Mouse (Mus musculus): ENCODE data around the gene Ap1s2. TPM values are rescaled to one million over a fixed set of nuclear protein-coding genes. Genes with fewer than 3 reads are reported as not detected.

Gene Ap1s2
- 3.9 and 4.5 TPM in 2 replicates for polyA plus RNA-seq (2012; ENCODE audit: low replicate concordance)

GRCm38 (mm10) chrX:163908337-163909250 is at the start of gene Ap1s2:
TSS of gene Ap1s2 (plus strand) at chrX:163909017.

DNA sequence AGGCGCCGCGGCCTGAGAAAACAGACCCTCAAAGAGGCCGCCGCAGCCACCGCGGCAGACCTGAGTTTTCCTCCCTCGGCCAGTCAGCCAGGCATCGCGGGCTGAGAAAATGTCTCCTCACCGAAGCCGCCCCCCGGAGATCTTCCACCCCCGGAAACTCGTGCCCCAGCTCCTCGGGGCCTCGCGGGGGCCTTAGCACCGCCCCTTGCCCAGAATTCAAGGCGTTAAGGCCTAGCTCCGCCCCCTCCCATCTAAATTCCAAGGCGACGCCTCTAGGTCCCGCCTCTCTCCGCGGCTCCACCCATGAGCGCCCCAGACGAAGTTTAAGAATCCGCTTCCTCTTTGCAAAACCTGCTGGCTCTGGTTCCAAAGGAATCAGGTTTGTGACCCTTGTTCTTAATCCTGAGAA is 49.7 kb downstream of the Ap1s2 start, which contains the start of gene Zrsr2:
TSS of gene Zrsr2 (minus strand) at position 195 of the 409 bp plus-strand sequence.

Other genes with a start within 250 kb of the Ap1s2 start
- not detected in 2 replicates for gene Rnf138rt1, start 147.7 kb upstream of the Ap1s2 start, polyA plus RNA-seq (2012; ENCODE audit: low replicate concordance)
- gene Zrsr2, start 49.6 kb downstream of the Ap1s2 start, polyA plus RNA-seq (2012; ENCODE audit: low replicate concordance): 12.7 and 15.8 TPM in 2 replicates
- 0.07 TPM in 1 of 2 replicates, not detected in the other for gene Car5b, start 119.0 kb downstream of the Ap1s2 start, polyA plus RNA-seq (2012; ENCODE audit: low replicate concordance)
- 18.5 and 20.9 TPM in 2 replicates for gene Siah1b, start 167.5 kb downstream of the Ap1s2 start, polyA plus RNA-seq (2012; ENCODE audit: low replicate concordance)
- gene Cltrn, start 179.8 kb downstream of the Ap1s2 start, polyA plus RNA-seq (2012; ENCODE audit: low replicate concordance): not detected in 2 replicates
- not detected in 2 replicates for gene Ace2, start 230.3 kb downstream of the Ap1s2 start, polyA plus RNA-seq (2012; ENCODE audit: low replicate concordance)